Mouse (Mus musculus): Measurements from ENCODE around the gene Canx. TPM values are rescaled to one million over a fixed set of nuclear protein-coding genes. Genes with fewer than 3 reads are reported as not detected.

Canx gene
- total and polyA plus RNA-seq, 3 experiments, result 575 to 627 (median 607) TPM

Other genes with a start within 250 kb of the Canx start
- gene Tbc1d9b, start 194.3 kb downstream of the Canx start, total RNA-seq (2012; rRNA removed), result 23.1 and 27.9 TPM in 2 replicates
- 12.8 and 14.1 TPM in 2 replicates for gene Tbc1d9b, start 194.3 kb downstream of the Canx start, total RNA-seq (2014; rRNA removed)
- 26.7 and 28.6 TPM in 2 replicates for gene Tbc1d9b, start 194.3 kb downstream of the Canx start, polyA plus RNA-seq (2012; ENCODE audit: insufficient read length, low read depth)
- 30.4 and 36.7 TPM in 2 replicates for gene Mrnip, start 151.2 kb downstream of the Canx start, total RNA-seq (2012; rRNA removed)
- 26.7 and 29.7 TPM in 2 replicates for gene Mrnip, start 151.2 kb downstream of the Canx start, total RNA-seq (2014; rRNA removed)
- 22.5 and 22.8 TPM in 2 replicates for gene Mrnip, start 151.2 kb downstream of the Canx start, polyA plus RNA-seq (2012; ENCODE audit: insufficient read length, low read depth)
- 311 and 456 TPM in 2 replicates for gene Sqstm1, start 114.8 kb downstream of the Canx start, total RNA-seq (2012; rRNA removed)
- gene Sqstm1, start 114.8 kb downstream of the Canx start, total RNA-seq (2014; rRNA removed), result 198 and 202 TPM in 2 replicates
- 579 and 599 TPM in 2 replicates for gene Sqstm1, start 114.8 kb downstream of the Canx start, polyA plus RNA-seq (2012; ENCODE audit: insufficient read length, low read depth)
- 12.8 and 16.2 TPM in 2 replicates for gene Mgat4b, start 114.8 kb downstream of the Canx start, total RNA-seq (2012; rRNA removed)
- gene Mgat4b, start 114.8 kb downstream of the Canx start, total RNA-seq (2014; rRNA removed), result 4.2 and 4.6 TPM in 2 replicates
- 27.2 and 27.4 TPM in 2 replicates for gene Mgat4b, start 114.8 kb downstream of the Canx start, polyA plus RNA-seq (2012; ENCODE audit: insufficient read length, low read depth)
- 1.1 and 1.4 TPM in 2 replicates for gene Ltc4s, start 87.1 kb downstream of the Canx start, total RNA-seq (2012; rRNA removed)
- 0.47 TPM in 1 of 2 replicates, not detected in the other for gene Ltc4s, start 87.1 kb downstream of the Canx start, total RNA-seq (2014; rRNA removed)
- gene Ltc4s, start 87.1 kb downstream of the Canx start, polyA plus RNA-seq (2012; ENCODE audit: insufficient read length, low read depth), result 2.0 and 3.1 TPM in 2 replicates
- 4.3 and 5.4 TPM in 2 replicates for gene Maml1, start 33.4 kb downstream of the Canx start, total RNA-seq (2012; rRNA removed)
- 1.3 and 2.2 TPM in 2 replicates for gene Maml1, start 33.4 kb downstream of the Canx start, total RNA-seq (2014; rRNA removed)
- 8.4 and 9.7 TPM in 2 replicates for gene Maml1, start 33.4 kb downstream of the Canx start, polyA plus RNA-seq (2012; ENCODE audit: insufficient read length, low read depth)
- gene Cby3, start 28.8 kb upstream of the Canx start, total RNA-seq (2012; rRNA removed), result not detected in 2 replicates
- gene Cby3, start 28.8 kb upstream of the Canx start, total RNA-seq (2014; rRNA removed), result not detected in 2 replicates
- gene Cby3, start 28.8 kb upstream of the Canx start, polyA plus RNA-seq (2012; ENCODE audit: insufficient read length, low read depth), result not detected in 2 replicates
- gene Hnrnph1, start 51.3 kb upstream of the Canx start, total RNA-seq (2012; rRNA removed), result 239 and 320 TPM in 2 replicates
- 428 and 524 TPM in 2 replicates for gene Hnrnph1, start 51.3 kb upstream of the Canx start, total RNA-seq (2014; rRNA removed)
- 829 and 841 TPM in 2 replicates for gene Hnrnph1, start 51.3 kb upstream of the Canx start, polyA plus RNA-seq (2012; ENCODE audit: insufficient read length, low read depth)
- 11.0 and 15.8 TPM in 2 replicates for gene Rufy1, start 105.5 kb upstream of the Canx start, total RNA-seq (2012; rRNA removed)
- gene Rufy1, start 105.5 kb upstream of the Canx start, total RNA-seq (2014; rRNA removed), result 17.8 and 18.0 TPM in 2 replicates
- gene Rufy1, start 105.5 kb upstream of the Canx start, polyA plus RNA-seq (2012; ENCODE audit: insufficient read length, low read depth), result 21.3 and 24.5 TPM in 2 replicates

Measured in CH12.LX (cell line).